ENCODE assay signal across 7 mouse cellular contexts in genomic region chr5:112548846-112549620, GRCm38 (mm10). TPM values are rescaled to one million over a fixed set of nuclear protein-coding genes. Genes with fewer than 3 reads are reported as not detected.
DNase-seq lines count a peak whose midpoint lies in the region; ATAC-seq lines count a peak whose summit lies in the region.

No protein-coding gene starts in this region.

- H3K9me3 ChIP-seq in neural tube, embryonic 12.5 days = no peaks in the 10 kb centered on the region
- no peaks in the 10 kb centered on the region for H3K9me3 ChIP-seq in forebrain, embryonic 15.5 days
- H3K9me3 ChIP-seq in hindbrain, embryonic 15.5 days = no peaks in the 10 kb centered on the region
- H3K9me3 ChIP-seq in midbrain, embryonic 16.5 days (replicated peaks; ENCODE audit: control insufficient read depth, low read length, poor library complexity, severe bottlenecking) = no peaks in the 10 kb centered on the region

- 72% methylated on average over 12 of the region's 12 CpGs for WGBS in neural tube, embryonic 12.5 days
- 23% methylated on average over 12 of the region's 12 CpGs for WGBS in forebrain, embryonic 15.5 days
- WGBS in hindbrain, embryonic 15.5 days = 21% methylated on average over 12 of the region's 12 CpGs
- WGBS in midbrain, embryonic 16.5 days = 35% methylated on average over 12 of the region's 12 CpGs

- H3K4me3 ChIP-seq in neural tube, embryonic 12.5 days = no peak overlapping the region
- H3K4me3 ChIP-seq in forebrain, embryonic 15.5 days = no peak overlapping the region
- H3K4me3 ChIP-seq in hindbrain, embryonic 15.5 days = no peak overlapping the region
- H3K4me3 ChIP-seq in midbrain, embryonic 16.5 days (ENCODE audit: low read depth, low read length) = no peak overlapping the region

- no peak for ATAC-seq in neural tube, embryonic 12.5 days (ENCODE audit: low FRiP score, low read depth)
- ATAC-seq in forebrain, embryonic 15.5 days (replicated peaks) = 0 out of 2 replicates have a peak, but pooled peaks have one; percentile 34
- ATAC-seq in hindbrain, embryonic 15.5 days (ENCODE audit: low FRiP score, low read depth) = no peak
- no peak for ATAC-seq in midbrain, embryonic 16.5 days

- H3K27ac ChIP-seq in neural tube, embryonic 12.5 days = 0 out of 2 replicates have a peak overlapping the region, but pooled peaks have one; percentile 33
- H3K27ac ChIP-seq in forebrain, embryonic 15.5 days (replicated peaks) = peak overlapping the region; percentile 61
- peak overlapping the region; percentile 69 for H3K27ac ChIP-seq in hindbrain, embryonic 15.5 days (replicated peaks)
- H3K27ac ChIP-seq in midbrain, embryonic 16.5 days (ENCODE audit: low read length) = peak overlapping the region; percentile 62

- H3K27me3 ChIP-seq in neural tube, embryonic 12.5 days (replicated peaks) = no peaks in the 10 kb centered on the region
- H3K27me3 ChIP-seq in forebrain, embryonic 15.5 days = no peaks in the 10 kb centered on the region
- H3K27me3 ChIP-seq in hindbrain, embryonic 15.5 days = no peaks in the 10 kb centered on the region
- no peaks in the 10 kb centered on the region for H3K27me3 ChIP-seq in midbrain, embryonic 16.5 days (ENCODE audit: control insufficient read depth, insufficient read depth, low read depth, low read length)

- H3K9ac ChIP-seq in neural tube, embryonic 12.5 days = no peak overlapping the region
- no peak overlapping the region for H3K9ac ChIP-seq in forebrain, embryonic 15.5 days (replicated peaks)
- H3K9ac ChIP-seq in hindbrain, embryonic 15.5 days = no peak overlapping the region
- H3K9ac ChIP-seq in midbrain, embryonic 16.5 days (ENCODE audit: low read depth, low read length) = no peak overlapping the region

- H3K4me2 ChIP-seq in neural tube, embryonic 12.5 days (replicated peaks) = no peak overlapping the region
- no peak overlapping the region for H3K4me2 ChIP-seq in forebrain, embryonic 15.5 days (replicated peaks)
- H3K4me2 ChIP-seq in hindbrain, embryonic 15.5 days = 0 out of 2 replicates have a peak overlapping the region, but pooled peaks have one; percentile 9
- no peak overlapping the region for H3K4me2 ChIP-seq in midbrain, embryonic 16.5 days (ENCODE audit: low read length)

- DNase-seq in neural tube, embryonic 10.5 days (ENCODE audit: extremely low spot score, low spot score) = no peak
- no peak for DNase-seq in right cerebral cortex, postnatal 14 days
- no peak for DNase-seq in retina, postnatal 1 day

- peaks cover 32% of the 10 kb centered on the region for H3K4me1 ChIP-seq in neural tube, embryonic 12.5 days
- peaks cover 63% of the 10 kb centered on the region for H3K4me1 ChIP-seq in forebrain, embryonic 15.5 days
- peaks cover 72% of the 10 kb centered on the region for H3K4me1 ChIP-seq in hindbrain, embryonic 15.5 days (replicated peaks)
- H3K4me1 ChIP-seq in midbrain, embryonic 16.5 days (ENCODE audit: control insufficient read depth, insufficient read depth, low read length) = peaks cover 60% of the 10 kb centered on the region

- no peaks in the 10 kb centered on the region for H3K36me3 ChIP-seq in neural tube, embryonic 12.5 days
- H3K36me3 ChIP-seq in forebrain, embryonic 15.5 days = no peaks in the 10 kb centered on the region
- no peaks in the 10 kb centered on the region for H3K36me3 ChIP-seq in hindbrain, embryonic 15.5 days
- H3K36me3 ChIP-seq in midbrain, embryonic 16.5 days (ENCODE audit: control insufficient read depth, insufficient read depth, low read length) = no peaks in the 10 kb centered on the region

RNA-seq across cellular contexts. Expression of gene Sez6l, which starts 28.0 kb away (rescaled TPM):
- polyA plus RNA-seq in neural tube, embryonic 12.5 days (2016; fragmentation: Nextera tagmentation; extraction: Ambion mirVana) = 12.0 and 13.0 TPM in 2 replicates
- 33.1 and 33.3 TPM in 2 replicates for polyA plus RNA-seq in forebrain, embryonic 15.5 days (2015; fragmentation: Nextera tagmentation; extraction: Ambion mirVana)
- polyA plus RNA-seq in hindbrain, embryonic 15.5 days (2015; fragmentation: Nextera tagmentation; extraction: Ambion mirVana) = 41.3 and 46.3 TPM in 2 replicates
- 72.9 and 75.7 TPM in 2 replicates for polyA plus RNA-seq in midbrain, embryonic 16.5 days (2015; fragmentation: Nextera tagmentation; extraction: Ambion mirVana)
